Mouse (Mus musculus): ENCODE results near the gene Gm20388.

DNA sequence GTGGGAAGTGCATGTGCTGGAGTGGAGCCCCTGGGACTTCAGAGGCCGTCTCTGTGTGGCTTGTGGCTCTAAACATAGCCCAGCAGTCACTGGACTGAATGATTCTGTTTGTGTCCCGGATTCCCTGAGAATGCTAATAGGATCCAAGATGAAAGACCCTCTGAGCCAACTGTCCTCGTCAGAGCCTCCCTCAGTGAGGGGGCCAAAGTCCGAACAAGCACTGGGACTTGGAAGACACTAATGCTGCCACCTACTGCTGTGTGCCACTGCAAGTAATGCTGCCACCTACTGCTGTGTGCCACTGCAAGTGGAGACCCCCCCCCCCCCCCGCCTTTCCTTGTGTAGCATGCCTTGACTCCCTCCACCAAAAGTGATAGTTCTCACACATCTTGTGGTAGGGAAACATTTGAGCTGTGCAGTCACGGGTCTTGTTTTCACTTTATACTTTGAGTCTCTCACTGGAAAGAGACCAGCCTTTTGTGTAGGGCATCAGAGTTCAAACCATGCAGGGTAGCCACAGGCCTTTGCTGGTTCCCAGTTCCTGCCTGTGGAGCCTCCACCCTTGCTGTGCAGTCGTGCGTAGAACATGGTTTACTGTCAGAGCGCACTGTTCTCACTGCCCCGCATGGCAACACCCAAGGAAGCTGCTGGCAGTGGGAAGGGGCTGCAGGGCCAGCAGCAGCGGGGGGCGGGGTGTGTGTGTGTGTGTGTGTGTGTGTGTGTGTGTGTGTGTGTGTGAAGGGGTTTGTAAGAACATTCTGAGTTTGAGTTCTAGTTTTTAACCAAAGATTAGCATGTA lies 3187.3 kb downstream of the Gm20388 start:
- TF ChIP-seq POLR2A (IDR thresholded peaks at IDR 0.05; ENCODE audit: extremely low read depth, insufficient read depth, low read length) (0 out of 2 replicates have a peak, but pooled peaks have one; percentile 13), CTCF (IDR thresholded peaks at IDR 0.05; ENCODE audit: extremely low read depth, insufficient read depth, low read length) (no peak)

All from cortical plate, adult 2 months (tissue).